Mouse (Mus musculus): ENCODE results near the gene Adamts10. TPM values are rescaled to one million over a fixed set of nuclear protein-coding genes. Genes with fewer than 3 reads are reported as not detected.
A peak's percentile ranks its signal among the peaks of the same experiment; 100 is the strongest.

Adamts10 gene
- polyA plus RNA-seq, 1 experiment from 2014 or later: 106 TPM

DNA sequence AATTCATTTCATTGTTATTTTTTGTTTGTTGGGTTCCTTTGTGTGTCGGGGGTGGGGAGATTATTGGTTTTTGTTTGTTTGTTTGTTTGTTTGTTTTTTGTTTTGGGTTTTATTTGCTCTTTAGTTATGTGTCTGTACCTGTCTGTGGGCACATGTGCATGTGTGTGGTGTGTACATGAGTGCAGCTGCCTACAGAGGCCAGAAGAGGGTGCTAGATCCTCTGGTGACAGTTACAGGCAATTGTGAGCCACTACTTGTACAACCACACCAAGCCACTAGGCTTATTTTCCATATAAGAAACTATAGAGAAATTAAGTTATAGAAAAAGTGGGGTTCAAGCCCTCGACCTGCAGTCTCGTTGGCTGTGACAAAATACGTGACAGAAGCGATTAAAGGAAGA, 10.1 kb upstream of the Adamts10 start:
- no peak overlapping the region for H3K9ac ChIP-seq
- H3K27ac ChIP-seq (replicated peaks): no peak overlapping the region
- WGBS: 88% methylated on average over 5 of the region's 5 CpGs
- no peaks in the 10 kb centered on the region for H3K36me3 ChIP-seq
- no peaks in the 10 kb centered on the region for H3K9me3 ChIP-seq (replicated peaks)
- H3K27me3 ChIP-seq: no peaks in the 10 kb centered on the region
- H3K4me3 ChIP-seq (replicated peaks): no peak overlapping the region
- H3K4me1 ChIP-seq: no peaks in the 10 kb centered on the region
- no peak overlapping the region for H3K4me2 ChIP-seq (replicated peaks)
- ATAC-seq (ENCODE audit: insufficient number of reproducible peaks, low FRiP score, low TSS enrichment, low read depth): no peak

DNA sequence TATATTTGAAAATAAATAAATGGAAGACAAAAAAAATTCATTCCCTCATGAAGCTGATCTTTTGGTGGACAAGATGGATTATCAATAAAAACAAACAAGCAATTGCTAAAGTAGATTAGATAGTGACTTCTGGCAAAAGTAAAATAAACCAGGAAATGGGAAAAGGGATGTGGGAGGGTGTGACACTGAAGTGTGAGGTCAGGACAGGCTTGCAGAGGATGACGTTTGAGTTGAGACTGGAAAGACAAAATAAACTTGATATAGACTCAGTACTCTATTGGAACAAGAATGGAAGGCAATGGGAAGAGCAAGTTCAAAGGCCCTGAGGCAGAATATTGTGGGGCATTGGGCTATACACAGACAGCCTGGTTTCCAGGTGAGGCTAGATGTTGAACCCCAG, 3.6 kb upstream of the Adamts10 start:
- Histone ChIP-seq H3K36me3 (no peaks in the 10 kb centered on the region), H3K9ac (no peak overlapping the region), H3K4me3 (replicated peaks) (no peak overlapping the region), H3K4me1 (peaks cover 17% of the 10 kb centered on the region), H3K9me3 (replicated peaks) (no peaks in the 10 kb centered on the region), H3K27ac (replicated peaks) (no peak overlapping the region), H3K27me3 (no peaks in the 10 kb centered on the region), H3K4me2 (replicated peaks) (no peak overlapping the region)
- no peak for ATAC-seq (ENCODE audit: insufficient number of reproducible peaks, low FRiP score, low TSS enrichment, low read depth)
- WGBS: 46% methylated on average over 1 of the region's 1 CpGs

DNA sequence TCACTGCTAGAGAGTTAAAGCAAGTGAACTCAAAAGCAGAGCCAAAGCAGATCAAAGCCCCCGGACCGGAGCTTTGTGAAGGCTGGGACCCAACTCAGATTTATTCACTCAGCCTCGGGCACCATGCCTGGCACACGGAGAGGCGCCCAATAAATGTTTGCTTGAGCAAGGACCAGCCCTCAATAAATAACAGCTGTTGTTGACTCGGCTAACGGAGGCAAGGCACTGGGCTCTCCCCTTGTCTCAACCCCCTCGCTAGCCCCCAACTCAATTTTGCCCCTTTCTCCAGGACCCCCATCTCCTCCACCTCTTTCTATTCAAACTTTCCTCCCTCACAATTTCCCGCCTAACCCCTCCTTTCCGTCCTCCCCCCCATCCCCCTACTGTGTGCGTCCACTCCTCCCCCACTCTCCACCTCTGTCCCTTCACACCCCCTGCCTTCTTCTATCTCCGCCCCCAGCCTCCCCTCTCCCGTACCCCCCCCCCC, 530 bp upstream of the Adamts10 start:
- Histone ChIP-seq H3K4me1 (peaks cover 37% of the 10 kb centered on the region), H3K9ac (peak overlapping the region; percentile 24), H3K9me3 (replicated peaks) (no peaks in the 10 kb centered on the region), H3K27me3 (no peaks in the 10 kb centered on the region), H3K36me3 (peaks cover 5% of the 10 kb centered on the region), H3K4me3 (replicated peaks) (peak overlapping the region; percentile 68), H3K27ac (replicated peaks) (peak overlapping the region; percentile 93), H3K4me2 (replicated peaks) (peak overlapping the region; percentile 57)
- WGBS: 2% methylated on average over 12 of the region's 13 CpGs
- peak; percentile 68 for ATAC-seq (ENCODE audit: insufficient number of reproducible peaks, low FRiP score, low TSS enrichment, low read depth)

DNA sequence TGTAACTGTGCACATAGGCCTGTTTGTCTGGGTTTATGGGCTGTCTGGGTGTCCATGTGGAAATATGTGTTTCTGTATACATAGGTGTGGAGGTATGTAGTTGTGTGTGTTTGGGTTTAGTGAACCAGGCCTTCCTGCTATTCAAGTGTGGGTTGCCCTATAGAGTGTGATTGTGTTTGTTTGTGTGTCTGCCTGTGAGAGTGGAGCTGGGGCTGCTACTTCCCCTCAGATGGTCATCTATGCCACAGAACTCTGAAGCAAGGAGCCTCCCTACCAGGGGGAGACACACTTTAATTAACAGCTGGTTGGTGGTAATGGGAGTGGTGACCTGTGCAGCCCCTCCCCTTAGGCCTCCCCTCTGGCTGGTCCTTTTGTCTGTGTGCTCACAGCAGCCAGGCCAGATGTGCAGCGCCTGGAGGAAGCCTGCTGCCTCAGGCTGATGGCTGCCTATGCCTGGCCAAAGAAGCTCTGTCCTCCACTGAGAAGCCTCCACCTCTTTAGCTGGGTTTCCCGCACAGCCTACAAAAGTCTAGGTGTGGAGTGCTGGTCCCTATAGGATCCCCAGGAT, 886 bp downstream of the Adamts10 start:
- ATAC-seq (ENCODE audit: insufficient number of reproducible peaks, low FRiP score, low TSS enrichment, low read depth): peak; percentile 35
- no peaks in the 10 kb centered on the region for H3K9me3 ChIP-seq (replicated peaks)
- H3K4me2 ChIP-seq (replicated peaks): peak overlapping the region; percentile 57
- H3K9ac ChIP-seq: peak overlapping the region; percentile 24
- H3K27me3 ChIP-seq: no peaks in the 10 kb centered on the region
- peak overlapping the region; percentile 68 for H3K4me3 ChIP-seq (replicated peaks)
- H3K4me1 ChIP-seq: peaks cover 37% of the 10 kb centered on the region
- H3K27ac ChIP-seq (replicated peaks): peak overlapping the region; percentile 93
- WGBS: 5% methylated on average over 2 of the region's 2 CpGs
- peaks cover 18% of the 10 kb centered on the region for H3K36me3 ChIP-seq

DNA sequence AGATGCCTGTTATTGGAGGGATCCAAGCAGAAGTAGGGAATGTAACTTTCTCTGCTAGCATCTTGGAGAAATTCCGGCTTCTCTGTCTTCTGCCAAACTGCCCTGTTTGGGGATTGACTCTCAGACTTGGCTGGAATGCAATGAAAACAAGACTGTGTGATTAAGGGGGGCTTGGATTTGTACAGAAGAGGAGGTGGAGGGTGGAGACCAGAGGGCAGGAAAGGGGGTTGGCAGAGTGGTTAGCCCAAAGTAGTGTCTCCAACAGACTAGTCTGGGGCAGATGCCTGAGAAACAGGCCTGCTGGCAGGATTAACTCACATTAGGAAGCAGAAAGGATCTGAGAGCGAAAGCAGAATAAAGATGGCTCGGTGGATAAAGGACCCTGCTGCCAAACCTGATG, 2.5 kb downstream of the Adamts10 start:
- peaks cover 35% of the 10 kb centered on the region for H3K36me3 ChIP-seq
- H3K27ac ChIP-seq (replicated peaks): peak overlapping the region; percentile 93
- H3K4me2 ChIP-seq (replicated peaks): peak overlapping the region; percentile 57; the same call in 1 of the 2 replicates
- no peak overlapping the region for H3K9ac ChIP-seq
- peak overlapping the region; percentile 68; the same call in 1 of the 2 replicates for H3K4me3 ChIP-seq (replicated peaks)
- ATAC-seq (ENCODE audit: insufficient number of reproducible peaks, low FRiP score, low TSS enrichment, low read depth): peak; percentile 58
- H3K9me3 ChIP-seq (replicated peaks): no peaks in the 10 kb centered on the region
- 46% methylated on average over 3 of the region's 3 CpGs for WGBS
- no peaks in the 10 kb centered on the region for H3K27me3 ChIP-seq
- peaks cover 37% of the 10 kb centered on the region for H3K4me1 ChIP-seq

DNA sequence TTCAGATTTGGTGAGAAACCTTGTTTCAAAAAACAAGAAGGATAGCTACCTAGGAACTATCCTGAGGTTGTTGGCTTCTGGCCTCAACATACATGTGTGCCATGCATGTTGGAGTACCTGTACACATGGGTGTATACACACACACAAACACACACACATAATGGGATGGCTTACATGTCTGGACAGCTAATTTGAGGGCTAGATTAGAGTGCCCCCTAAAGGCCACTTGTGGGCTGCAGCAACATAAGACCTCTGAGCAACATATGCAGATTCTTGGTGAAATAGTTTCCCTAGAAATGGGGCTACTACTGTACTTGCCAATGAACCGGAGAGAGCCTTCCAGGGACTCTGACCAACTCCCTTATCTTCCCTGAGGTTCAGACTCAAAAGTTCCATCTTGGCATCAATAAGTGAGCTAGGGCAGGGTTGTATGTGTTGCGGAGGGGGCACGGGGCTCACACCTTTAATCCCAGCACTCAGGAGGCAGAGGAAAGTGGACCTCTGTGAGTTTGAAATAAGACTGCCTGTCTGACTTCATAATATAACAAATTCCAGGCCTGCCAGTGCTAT, 15.2 kb downstream of the Adamts10 start:
- no peak for ATAC-seq (ENCODE audit: insufficient number of reproducible peaks, low FRiP score, low TSS enrichment, low read depth)
- Histone ChIP-seq H3K36me3 (peaks cover 65% of the 10 kb centered on the region), H3K27ac (replicated peaks) (no peak overlapping the region), H3K27me3 (no peaks in the 10 kb centered on the region), H3K9me3 (replicated peaks) (no peaks in the 10 kb centered on the region), H3K4me2 (replicated peaks) (no peak overlapping the region), H3K4me1 (no peaks in the 10 kb centered on the region), H3K9ac (no peak overlapping the region), H3K4me3 (replicated peaks) (no peak overlapping the region)
- WGBS: 82% methylated on average over 3 of the region's 3 CpGs

DNA sequence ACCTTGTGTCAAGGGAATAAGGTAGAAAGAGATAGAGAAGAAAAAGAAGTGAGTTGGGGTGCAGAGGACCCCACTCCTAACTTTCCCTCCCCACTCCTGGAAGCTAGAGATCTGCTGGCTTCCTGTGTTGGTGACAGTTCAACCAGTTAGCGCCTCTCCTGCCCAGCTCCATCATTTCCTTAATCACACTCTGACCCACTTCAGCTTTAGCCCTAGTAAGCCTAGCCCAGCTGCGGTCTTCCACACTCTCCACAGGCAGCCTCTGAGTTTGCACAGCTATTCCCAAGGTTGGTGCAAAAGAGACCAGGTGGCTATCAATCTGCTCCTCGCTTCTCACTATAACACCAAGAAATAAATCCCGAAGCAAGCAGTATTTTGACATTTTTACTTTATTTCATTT, 15.9 kb downstream of the Adamts10 start:
- Histone ChIP-seq H3K36me3 (peaks cover 65% of the 10 kb centered on the region), H3K4me3 (replicated peaks) (no peak overlapping the region), H3K9ac (no peak overlapping the region), H3K9me3 (replicated peaks) (no peaks in the 10 kb centered on the region), H3K27ac (replicated peaks) (no peak overlapping the region), H3K4me2 (replicated peaks) (no peak overlapping the region), H3K27me3 (no peaks in the 10 kb centered on the region), H3K4me1 (no peaks in the 10 kb centered on the region)
- no peak for ATAC-seq (ENCODE audit: insufficient number of reproducible peaks, low FRiP score, low TSS enrichment, low read depth)
- 95% methylated on average over 4 of the region's 4 CpGs for WGBS

DNA sequence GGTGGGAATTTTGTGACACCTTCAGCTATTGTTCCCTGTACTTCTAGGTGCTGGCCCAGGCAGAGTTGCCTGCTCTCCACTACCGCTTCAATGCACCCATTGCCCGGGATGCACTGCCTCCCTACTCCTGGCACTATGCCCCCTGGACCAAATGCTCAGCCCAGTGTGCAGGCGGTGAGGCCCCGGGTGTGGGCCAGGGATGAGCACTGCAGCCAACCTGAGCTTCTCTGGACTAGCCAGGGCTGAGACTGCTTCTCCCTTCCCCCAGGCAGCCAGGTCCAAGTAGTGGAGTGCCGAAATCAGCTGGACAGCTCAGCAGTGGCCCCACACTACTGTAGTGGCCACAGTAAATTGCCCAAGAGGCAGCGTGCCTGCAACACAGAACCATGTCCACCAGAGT, 25.2 kb downstream of the Adamts10 start:
- H3K4me2 ChIP-seq (replicated peaks): no peak overlapping the region
- 90% methylated on average over 6 of the region's 6 CpGs for WGBS
- peak; percentile 44; the same call in 1 of the 2 replicates for ATAC-seq (ENCODE audit: insufficient number of reproducible peaks, low FRiP score, low TSS enrichment, low read depth)
- no peak overlapping the region for H3K27ac ChIP-seq (replicated peaks)
- H3K9me3 ChIP-seq (replicated peaks): no peaks in the 10 kb centered on the region
- no peak overlapping the region for H3K4me3 ChIP-seq (replicated peaks)
- no peaks in the 10 kb centered on the region for H3K4me1 ChIP-seq
- no peak overlapping the region for H3K9ac ChIP-seq
- peaks cover 65% of the 10 kb centered on the region for H3K36me3 ChIP-seq
- no peaks in the 10 kb centered on the region for H3K27me3 ChIP-seq

DNA sequence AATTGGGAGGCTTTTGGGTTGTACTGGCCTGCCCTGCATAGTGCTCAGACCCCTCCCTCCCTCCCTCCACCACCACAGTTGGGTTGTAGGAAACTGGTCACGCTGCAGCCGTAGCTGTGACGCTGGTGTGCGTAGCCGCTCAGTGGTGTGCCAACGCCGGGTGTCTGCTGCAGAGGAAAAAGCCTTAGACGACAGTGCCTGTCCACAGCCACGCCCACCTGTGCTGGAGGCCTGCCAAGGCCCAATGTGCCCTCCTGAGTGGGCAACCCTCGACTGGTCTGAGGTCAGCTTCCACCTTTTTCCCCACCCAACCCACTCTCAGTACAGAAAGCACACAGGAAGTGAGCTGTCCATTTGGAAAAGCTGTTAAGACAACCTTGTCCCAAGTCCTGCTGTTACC, 26.4 kb downstream of the Adamts10 start:
- no peak for ATAC-seq (ENCODE audit: insufficient number of reproducible peaks, low FRiP score, low TSS enrichment, low read depth)
- Histone ChIP-seq H3K27ac (replicated peaks) (no peak overlapping the region), H3K36me3 (peaks cover 54% of the 10 kb centered on the region), H3K4me1 (no peaks in the 10 kb centered on the region), H3K9me3 (replicated peaks) (no peaks in the 10 kb centered on the region), H3K27me3 (no peaks in the 10 kb centered on the region), H3K9ac (no peak overlapping the region), H3K4me3 (replicated peaks) (no peak overlapping the region), H3K4me2 (replicated peaks) (no peak overlapping the region)
- 80% methylated on average over 10 of the region's 10 CpGs for WGBS

DNA sequence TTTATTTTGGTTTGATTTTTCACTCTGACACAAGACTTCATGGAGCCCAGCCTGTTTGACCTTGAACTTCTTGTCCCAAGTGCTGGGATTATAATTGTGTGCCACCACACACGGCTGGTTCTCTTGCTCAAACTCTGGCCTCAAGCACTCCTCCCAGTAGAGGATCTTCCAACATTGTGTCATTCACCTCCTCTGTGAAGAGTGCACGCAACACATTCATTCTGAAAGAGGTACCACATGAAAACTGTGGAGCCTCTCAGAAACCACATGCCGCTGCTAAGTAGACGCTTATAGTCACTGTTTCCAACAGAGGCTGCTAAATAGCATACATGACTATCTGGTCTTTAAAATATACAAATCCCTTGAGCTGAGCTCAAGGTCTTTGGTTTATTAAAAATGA, 28.1 kb downstream of the Adamts10 start:
- no peak overlapping the region for H3K4me3 ChIP-seq (replicated peaks)
- no peak overlapping the region for H3K4me2 ChIP-seq (replicated peaks)
- peaks cover 51% of the 10 kb centered on the region for H3K36me3 ChIP-seq
- H3K9me3 ChIP-seq (replicated peaks): no peaks in the 10 kb centered on the region
- no peak for ATAC-seq (ENCODE audit: insufficient number of reproducible peaks, low FRiP score, low TSS enrichment, low read depth)
- no peaks in the 10 kb centered on the region for H3K4me1 ChIP-seq
- 88% methylated on average over 4 of the region's 4 CpGs for WGBS
- H3K9ac ChIP-seq: no peak overlapping the region
- no peaks in the 10 kb centered on the region for H3K27me3 ChIP-seq
- no peak overlapping the region for H3K27ac ChIP-seq (replicated peaks)

DNA sequence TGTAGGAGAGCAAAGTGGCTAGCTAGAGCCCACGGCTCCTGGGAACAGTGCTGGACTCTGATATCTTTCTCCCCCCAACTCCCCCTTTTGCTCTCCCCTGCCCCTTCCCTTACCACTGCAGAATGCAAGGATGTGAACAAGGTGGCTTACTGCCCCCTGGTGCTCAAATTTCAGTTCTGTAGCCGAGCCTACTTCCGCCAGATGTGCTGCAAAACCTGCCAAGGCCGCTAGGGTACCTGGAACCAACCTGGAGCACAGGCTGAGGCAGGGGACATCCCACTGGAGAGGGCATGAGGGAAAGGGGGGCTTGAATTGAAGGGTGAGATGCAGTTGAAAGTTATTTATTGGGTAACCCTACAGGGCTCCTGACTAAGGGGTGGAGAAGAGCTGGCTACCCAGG, 29.0 kb downstream of the Adamts10 start:
- Histone ChIP-seq H3K9ac (no peak overlapping the region), H3K27me3 (no peaks in the 10 kb centered on the region), H3K4me3 (replicated peaks) (no peak overlapping the region), H3K36me3 (peaks cover 43% of the 10 kb centered on the region), H3K9me3 (replicated peaks) (no peaks in the 10 kb centered on the region), H3K4me2 (replicated peaks) (no peak overlapping the region), H3K27ac (replicated peaks) (no peak overlapping the region), H3K4me1 (no peaks in the 10 kb centered on the region)
- 54% methylated on average over 4 of the region's 4 CpGs for WGBS
- no peak for ATAC-seq (ENCODE audit: insufficient number of reproducible peaks, low FRiP score, low TSS enrichment, low read depth)

DNA sequence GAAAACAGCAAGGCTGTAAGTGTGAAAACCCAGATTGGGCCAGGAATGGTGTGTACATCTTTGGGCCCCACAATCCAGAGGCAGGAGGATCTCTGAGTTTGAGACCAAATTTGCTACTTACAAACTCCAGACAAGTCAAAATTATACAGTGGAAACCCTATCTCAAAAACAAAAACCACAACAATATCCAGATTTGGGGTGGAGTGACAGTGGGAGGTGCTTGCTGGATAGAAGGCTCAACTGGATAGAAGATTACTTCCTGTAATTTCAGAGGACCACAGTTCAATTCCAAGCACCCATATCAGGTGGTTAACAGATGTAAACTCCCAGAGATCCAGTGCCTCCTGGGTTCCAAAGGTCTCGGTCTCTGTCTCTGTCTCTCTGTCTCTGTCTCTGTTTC, 30.5 kb downstream of the Adamts10 start:
- H3K9ac ChIP-seq: no peak overlapping the region
- H3K4me1 ChIP-seq: no peaks in the 10 kb centered on the region
- no peak overlapping the region for H3K4me2 ChIP-seq (replicated peaks)
- peaks cover 27% of the 10 kb centered on the region for H3K36me3 ChIP-seq
- H3K4me3 ChIP-seq (replicated peaks): no peak overlapping the region
- no peak for ATAC-seq (ENCODE audit: insufficient number of reproducible peaks, low FRiP score, low TSS enrichment, low read depth)
- WGBS: 81% methylated on average over 1 of the region's 1 CpGs
- H3K9me3 ChIP-seq (replicated peaks): no peaks in the 10 kb centered on the region
- H3K27me3 ChIP-seq: no peaks in the 10 kb centered on the region
- H3K27ac ChIP-seq (replicated peaks): no peak overlapping the region
